Mouse (Mus musculus) R1 (cell line): ENCODE measurements at regions not wholly inside any gene's neighbourhood (a gene's known extent, or its start where the extent isn't known, plus 50 kb on each side); places are given as distances from the start of the nearest gene placed in this dataset.

ENCODE experiments used
- DNase-seq: peaks from one replicate; pipeline ENCODE4 v3.0.0-alpha.2; 2018; ENCODE audit warnings: low read depth, low spot score

- DNase-seq: no peak
Measured at GRCm38 (mm10) chr11:92228855-92229254, 651.5 kb upstream of the Kif2b start.

- no peak for DNase-seq
Measured at GRCm38 (mm10) chr11:92208980-92209548, 631.7 kb upstream of the Kif2b start.

GRCm38 (mm10) chr11:92178393-92178792 lies 601.0 kb upstream of the Kif2b start:
- peak; percentile 26 for DNase-seq

GRCm38 (mm10) chr11:92153124-92153523 lies 575.8 kb upstream of the Kif2b start:
- no peak for DNase-seq

GRCm38 (mm10) chr11:92135677-92136076 lies 558.3 kb upstream of the Kif2b start:
- DNase-seq: peak; percentile 22

- peak; percentile 2 for DNase-seq
Measured at GRCm38 (mm10) chr11:92134891-92135590, 557.7 kb upstream of the Kif2b start.

GRCm38 (mm10) chr11:92084766-92085165 lies 507.4 kb upstream of the Kif2b start:
- DNase-seq: no peak

GRCm38 (mm10) chr11:92041695-92042094 lies 464.3 kb upstream of the Kif2b start:
- peak; percentile 27 for DNase-seq

GRCm38 (mm10) chr11:92040161-92040560 lies 462.8 kb upstream of the Kif2b start:
- DNase-seq: no peak

- DNase-seq: no peak
Measured at GRCm38 (mm10) chr11:92018419-92018818, 441.1 kb upstream of the Kif2b start.

GRCm38 (mm10) chr11:92011284-92011683 lies 433.9 kb upstream of the Kif2b start:
- DNase-seq: no peak

GRCm38 (mm10) chr11:91995524-91995923 lies 418.2 kb upstream of the Kif2b start:
- DNase-seq: no peak

GRCm38 (mm10) chr11:91969531-91969930 lies 392.2 kb upstream of the Kif2b start:
- DNase-seq: no peak

GRCm38 (mm10) chr11:91944336-91944735 lies 367.0 kb upstream of the Kif2b start:
- no peak for DNase-seq
